Mouse (Mus musculus): ENCODE data around the gene Igf1r. TPM values are rescaled to one million over a fixed set of nuclear protein-coding genes. Genes with fewer than 3 reads are reported as not detected.

Igf1r gene
- polyA plus RNA-seq, 1 experiment from 2014 or later, result 9.6 TPM

DNA sequence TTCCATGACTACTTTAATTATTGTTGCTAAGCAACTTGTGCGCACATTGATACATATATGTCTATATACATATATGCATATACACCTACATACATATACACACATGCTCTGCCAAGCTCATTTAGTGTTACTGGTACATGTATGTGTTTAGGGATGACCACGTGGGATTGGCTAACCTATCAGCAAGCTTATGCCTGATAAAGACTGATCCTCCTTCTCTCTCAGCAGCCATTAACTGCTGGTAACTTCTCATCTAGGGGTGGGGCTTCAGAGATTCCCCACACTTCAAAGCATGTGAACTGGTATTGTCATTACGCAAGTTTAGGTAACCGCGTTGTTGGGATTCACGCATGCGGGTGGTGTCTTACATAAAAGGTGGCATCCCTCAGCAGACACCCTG is 247.0 kb downstream of the Igf1r start:
- Histone ChIP-seq H3K36me3 (peaks cover 93% of the 10 kb centered on the region), H3K9me3 (replicated peaks) (no peaks in the 10 kb centered on the region), H3K4me1 (peaks cover 17% of the 10 kb centered on the region), H3K4me2 (no peak overlapping the region), H3K4me3 (no peak overlapping the region), H3K9ac (no peak overlapping the region), H3K27ac (no peak overlapping the region), H3K27me3 (replicated peaks) (no peaks in the 10 kb centered on the region)
- 88% methylated on average over 7 of the region's 7 CpGs for WGBS (ENCODE audit: insufficient replicate concordance)
- 0 out of 2 replicates have a peak, but pooled peaks have one; percentile 21 for ATAC-seq

DNA sequence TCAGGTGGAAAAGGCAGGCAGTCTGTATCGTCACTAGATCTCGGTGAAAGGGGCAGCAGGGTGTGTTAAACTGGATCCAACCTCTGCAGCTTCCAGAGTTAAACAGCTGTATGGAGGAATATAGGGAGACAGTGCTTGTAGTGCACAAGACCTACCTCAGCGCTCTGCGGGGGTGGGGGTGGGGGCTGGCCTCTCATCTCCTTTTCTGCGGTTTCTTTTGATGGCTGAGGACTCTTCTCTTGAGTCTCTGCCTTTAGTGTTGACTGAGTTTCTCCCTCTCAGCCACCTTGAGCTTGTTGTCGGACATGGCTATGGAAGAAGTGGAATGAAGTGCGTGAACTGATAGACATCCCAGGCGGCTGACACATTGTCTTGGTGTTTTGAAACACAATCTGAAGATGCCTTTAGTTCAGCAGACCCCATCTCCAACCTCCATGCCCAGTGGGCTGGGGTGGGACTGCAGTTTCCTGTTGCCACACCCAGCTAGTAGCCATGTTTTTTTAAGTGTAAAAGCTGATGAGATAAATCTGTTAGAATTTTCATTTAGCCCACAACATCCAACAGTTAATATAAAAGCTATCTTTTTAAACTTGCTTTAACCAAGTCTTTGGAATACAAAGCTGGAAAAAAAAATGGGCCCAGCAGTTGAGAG is 253.3 kb downstream of the Igf1r start:
- Histone ChIP-seq H3K9me3 (replicated peaks) (no peaks in the 10 kb centered on the region), H3K9ac (no peak overlapping the region), H3K27ac (no peak overlapping the region), H3K27me3 (replicated peaks) (no peaks in the 10 kb centered on the region), H3K4me2 (no peak overlapping the region), H3K36me3 (peaks cover 96% of the 10 kb centered on the region), H3K4me1 (peaks cover 3% of the 10 kb centered on the region), H3K4me3 (no peak overlapping the region)
- ATAC-seq, result no peak
- 78% methylated on average over 8 of the region's 8 CpGs for WGBS (ENCODE audit: insufficient replicate concordance)

DNA sequence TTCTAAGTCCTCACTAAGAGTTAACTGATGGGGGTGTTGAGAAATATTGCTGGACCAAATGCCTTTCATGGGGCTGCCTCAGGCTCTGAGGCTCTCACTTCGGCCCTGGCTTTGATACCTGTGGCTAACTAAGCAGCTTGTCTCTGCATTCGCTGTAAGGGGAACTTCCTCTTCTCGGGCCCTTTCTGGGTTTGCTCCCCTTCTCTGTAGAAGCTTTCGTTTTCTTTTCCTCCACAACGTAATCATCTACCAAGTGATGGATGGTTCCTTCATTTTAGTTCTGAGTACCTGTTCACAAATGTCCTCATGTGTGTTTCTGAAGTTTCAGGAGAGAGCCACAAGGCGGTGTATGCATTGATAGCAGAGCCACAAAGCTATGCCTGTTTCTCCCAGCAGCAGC is 256.4 kb downstream of the Igf1r start:
- H3K4me3 ChIP-seq, result no peak overlapping the region
- no peak overlapping the region for H3K27ac ChIP-seq
- no peaks in the 10 kb centered on the region for H3K9me3 ChIP-seq (replicated peaks)
- no peak overlapping the region for H3K9ac ChIP-seq
- no peak overlapping the region for H3K4me2 ChIP-seq
- WGBS (ENCODE audit: insufficient replicate concordance), result 70% methylated on average over 6 of the region's 6 CpGs
- no peak for ATAC-seq
- H3K27me3 ChIP-seq (replicated peaks), result no peaks in the 10 kb centered on the region
- peaks cover 95% of the 10 kb centered on the region for H3K36me3 ChIP-seq
- H3K4me1 ChIP-seq, result no peaks in the 10 kb centered on the region

DNA sequence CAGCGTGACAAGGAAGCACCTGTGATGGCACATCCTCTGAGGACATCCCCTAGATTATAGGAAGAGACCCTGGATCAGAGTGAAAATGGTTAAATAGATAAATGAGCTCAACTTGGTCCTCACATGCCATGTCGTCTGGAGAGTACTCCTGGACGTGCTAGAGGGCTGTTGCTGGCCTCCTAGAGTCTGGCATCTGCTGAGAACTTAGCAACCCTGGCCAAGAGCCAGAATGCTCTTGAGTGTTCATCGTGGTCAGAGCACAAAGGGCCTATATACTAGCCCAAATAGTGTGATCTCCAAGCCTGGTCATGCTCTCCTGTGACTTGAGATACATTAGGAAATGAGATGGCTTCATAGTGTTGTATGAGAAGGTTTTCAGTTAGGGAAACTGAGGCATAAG is 257.8 kb downstream of the Igf1r start:
- ATAC-seq, result no peak
- no peaks in the 10 kb centered on the region for H3K4me1 ChIP-seq
- no peak overlapping the region for H3K4me2 ChIP-seq
- H3K27me3 ChIP-seq (replicated peaks), result no peaks in the 10 kb centered on the region
- no peaks in the 10 kb centered on the region for H3K9me3 ChIP-seq (replicated peaks)
- H3K9ac ChIP-seq, result no peak overlapping the region
- 71% methylated on average over 4 of the region's 4 CpGs for WGBS (ENCODE audit: insufficient replicate concordance)
- H3K27ac ChIP-seq, result no peak overlapping the region
- H3K36me3 ChIP-seq, result peaks cover 96% of the 10 kb centered on the region
- no peak overlapping the region for H3K4me3 ChIP-seq

DNA sequence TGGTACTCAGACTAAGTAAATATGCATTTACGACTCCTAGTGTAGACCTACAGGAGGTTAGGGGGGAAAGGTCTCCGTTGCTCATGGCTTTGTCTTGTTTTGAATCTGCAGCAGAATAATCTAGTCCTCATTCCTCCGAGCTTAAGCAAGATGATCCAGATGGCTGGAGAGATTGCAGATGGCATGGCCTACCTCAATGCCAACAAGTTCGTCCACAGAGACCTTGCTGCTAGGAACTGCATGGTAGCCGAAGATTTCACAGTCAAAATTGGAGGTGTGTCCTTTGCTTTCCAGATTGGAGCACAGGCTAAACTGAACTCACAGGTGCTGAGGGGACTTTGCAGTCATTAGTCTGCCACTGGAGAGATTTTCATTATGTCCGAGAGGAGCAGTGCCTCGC is 259.3 kb downstream of the Igf1r start:
- Histone ChIP-seq H3K4me2 (no peak overlapping the region), H3K4me3 (no peak overlapping the region), H3K9me3 (replicated peaks) (no peaks in the 10 kb centered on the region), H3K36me3 (peaks cover 96% of the 10 kb centered on the region), H3K27me3 (replicated peaks) (no peaks in the 10 kb centered on the region), H3K4me1 (no peaks in the 10 kb centered on the region), H3K27ac (no peak overlapping the region), H3K9ac (no peak overlapping the region)
- ATAC-seq, result no peak
- WGBS (ENCODE audit: insufficient replicate concordance), result 82% methylated on average over 7 of the region's 7 CpGs

DNA sequence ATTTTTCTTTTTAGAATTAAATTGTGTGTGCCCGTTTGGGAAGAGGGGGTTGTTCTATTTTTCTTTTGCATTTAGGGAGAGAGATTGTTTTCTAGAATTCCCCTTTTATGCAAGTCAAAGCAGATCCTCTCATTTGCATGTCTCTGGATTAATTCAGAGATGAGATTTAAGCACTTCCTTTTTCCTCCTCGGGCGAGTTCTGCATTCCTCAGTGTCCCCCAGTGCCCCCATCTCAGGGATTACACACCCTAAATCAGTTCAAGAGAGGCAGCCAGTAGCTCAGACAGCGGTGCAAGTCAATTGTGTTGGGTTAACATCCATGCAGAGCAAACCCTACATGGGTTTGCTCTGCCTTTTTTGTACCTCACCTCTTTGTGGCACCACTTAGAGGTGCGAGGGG is 261.2 kb downstream of the Igf1r start:
- ATAC-seq, result no peak

DNA sequence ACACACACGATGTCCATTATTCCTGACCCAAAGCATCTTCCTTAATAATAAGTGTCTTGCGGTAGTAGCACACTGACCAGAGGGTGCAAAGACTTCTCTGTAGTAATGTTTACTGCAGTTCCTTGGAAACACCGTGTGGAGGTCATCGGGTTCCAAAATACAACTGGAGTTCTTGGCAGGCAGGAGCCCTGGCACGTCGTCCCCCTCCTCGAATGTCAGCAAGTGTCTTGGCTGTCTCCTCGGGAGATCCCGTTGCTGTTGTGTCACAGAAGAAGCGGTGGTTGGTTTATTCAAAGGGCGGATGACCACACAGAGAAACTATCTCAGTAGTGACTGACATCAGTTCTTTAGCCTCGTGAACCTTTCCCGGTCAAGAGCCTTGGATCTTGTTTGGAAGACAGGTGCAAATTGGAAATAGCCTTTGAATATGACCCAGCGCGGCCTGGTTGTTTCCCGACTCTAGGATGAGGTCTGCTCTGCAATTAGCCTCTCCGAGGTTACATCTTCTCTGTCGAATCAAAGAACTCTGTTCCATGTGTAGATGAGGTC is 263.0 kb downstream of the Igf1r start:
- H3K36me3 ChIP-seq, result peaks cover 94% of the 10 kb centered on the region
- H3K4me3 ChIP-seq, result no peak overlapping the region
- H3K4me1 ChIP-seq, result no peaks in the 10 kb centered on the region
- WGBS (ENCODE audit: insufficient replicate concordance), result 89% methylated on average over 18 of the region's 18 CpGs
- H3K4me2 ChIP-seq, result no peak overlapping the region
- no peak overlapping the region for H3K9ac ChIP-seq
- H3K9me3 ChIP-seq (replicated peaks), result no peaks in the 10 kb centered on the region
- no peaks in the 10 kb centered on the region for H3K27me3 ChIP-seq (replicated peaks)
- H3K27ac ChIP-seq, result no peak overlapping the region
- ATAC-seq, result no peak

More for the DNA sequence above, 261.2 kb downstream of the Igf1r start:
- H3K9me3 ChIP-seq (replicated peaks), result no peaks in the 10 kb centered on the region
- H3K27me3 ChIP-seq (replicated peaks), result no peaks in the 10 kb centered on the region
- no peak overlapping the region for H3K27ac ChIP-seq
- H3K4me1 ChIP-seq, result no peaks in the 10 kb centered on the region
- 66% methylated on average over 5 of the region's 5 CpGs for WGBS (ENCODE audit: insufficient replicate concordance)
- H3K36me3 ChIP-seq, result peaks cover 96% of the 10 kb centered on the region
- no peak overlapping the region for H3K4me3 ChIP-seq
- H3K9ac ChIP-seq, result no peak overlapping the region
- H3K4me2 ChIP-seq, result no peak overlapping the region

DNA sequence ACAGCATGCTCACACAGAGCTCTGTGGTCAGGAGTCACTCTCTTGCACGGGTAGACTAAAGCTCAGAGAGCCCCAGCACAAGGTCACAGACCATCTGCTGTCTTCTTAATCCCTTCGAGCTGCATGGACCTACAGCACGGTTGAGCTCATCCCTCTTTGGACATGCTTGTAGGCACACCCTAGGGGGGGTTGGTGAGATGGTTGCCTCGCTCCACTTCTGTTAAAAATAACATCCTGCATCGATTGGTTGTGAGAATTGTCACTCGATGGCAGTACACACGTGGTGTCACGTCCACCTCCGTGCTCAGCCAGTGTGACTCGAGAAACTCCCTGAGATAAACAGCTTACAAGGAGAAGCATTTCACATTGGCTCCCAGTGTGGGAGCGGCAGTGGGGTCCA is 266.3 kb downstream of the Igf1r start:
- Histone ChIP-seq H3K9ac (no peak overlapping the region), H3K27me3 (replicated peaks) (no peaks in the 10 kb centered on the region), H3K4me3 (no peak overlapping the region), H3K4me1 (no peaks in the 10 kb centered on the region), H3K4me2 (no peak overlapping the region), H3K27ac (no peak overlapping the region), H3K36me3 (peaks cover 93% of the 10 kb centered on the region), H3K9me3 (replicated peaks) (no peaks in the 10 kb centered on the region)
- 83% methylated on average over 11 of the region's 11 CpGs for WGBS (ENCODE audit: insufficient replicate concordance)
- ATAC-seq, result no peak

DNA sequence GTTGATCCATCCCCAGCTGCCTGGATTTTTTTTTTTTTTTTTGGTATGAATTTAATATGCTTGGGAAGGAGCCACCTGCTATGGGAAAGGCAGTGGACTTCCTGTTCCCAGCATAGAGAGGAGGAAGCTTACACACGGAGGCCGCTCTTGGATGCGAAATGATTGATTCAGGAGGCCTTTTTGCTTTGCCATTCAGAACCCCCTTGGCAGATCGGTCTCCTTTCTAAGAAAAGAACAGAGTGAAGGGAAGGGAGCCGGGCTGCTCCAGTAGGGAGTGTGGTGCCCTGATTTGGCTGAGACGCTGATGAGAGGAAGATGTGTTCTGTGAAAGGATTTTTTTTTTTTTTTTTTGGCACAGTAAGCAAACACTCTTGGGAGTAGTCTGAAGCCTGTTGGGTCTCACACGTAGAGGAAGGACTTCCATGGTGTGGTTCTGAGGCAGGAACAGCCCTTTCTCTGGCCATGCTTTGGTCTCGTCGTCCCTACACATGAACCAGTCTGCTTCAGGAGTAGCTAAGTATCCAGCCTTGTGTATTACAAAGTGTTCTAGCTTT is 269.1 kb downstream of the Igf1r start:
- ATAC-seq, result no peak
- Histone ChIP-seq H3K27ac (no peak overlapping the region), H3K4me3 (no peak overlapping the region), H3K36me3 (peaks cover 92% of the 10 kb centered on the region), H3K9me3 (replicated peaks) (no peaks in the 10 kb centered on the region), H3K4me1 (no peaks in the 10 kb centered on the region), H3K27me3 (replicated peaks) (no peaks in the 10 kb centered on the region), H3K4me2 (no peak overlapping the region), H3K9ac (no peak overlapping the region)
- WGBS (ENCODE audit: insufficient replicate concordance), result 84% methylated on average over 9 of the region's 9 CpGs

DNA sequence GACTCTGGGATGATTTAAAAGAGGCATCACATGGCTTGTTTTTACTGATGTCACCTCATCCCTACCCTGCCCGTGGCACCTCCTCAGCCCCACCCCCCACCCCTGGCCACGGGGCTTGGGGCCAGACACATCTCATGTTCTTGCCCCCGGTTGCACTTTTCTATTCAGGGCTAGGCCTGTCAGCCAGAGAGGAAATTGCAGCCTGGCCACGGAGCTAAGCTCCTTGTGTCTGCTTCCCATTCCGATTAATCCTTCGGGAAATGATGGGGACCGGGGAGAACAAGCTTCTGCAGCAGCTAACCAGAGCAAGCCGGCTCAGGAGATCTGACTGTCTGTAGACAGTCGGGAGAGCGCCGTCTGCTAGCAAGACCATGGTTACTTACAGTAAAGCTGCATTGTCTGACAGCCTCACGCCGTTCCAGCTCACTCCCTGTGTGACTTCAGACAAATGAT is 270.8 kb downstream of the Igf1r start:
- Histone ChIP-seq H3K36me3 (peaks cover 90% of the 10 kb centered on the region), H3K4me1 (no peaks in the 10 kb centered on the region), H3K9me3 (replicated peaks) (no peaks in the 10 kb centered on the region), H3K4me2 (no peak overlapping the region), H3K9ac (no peak overlapping the region), H3K27me3 (replicated peaks) (no peaks in the 10 kb centered on the region), H3K4me3 (no peak overlapping the region), H3K27ac (no peak overlapping the region)
- WGBS (ENCODE audit: insufficient replicate concordance), result 75% methylated on average over 13 of the region's 13 CpGs
- no peak for ATAC-seq

DNA sequence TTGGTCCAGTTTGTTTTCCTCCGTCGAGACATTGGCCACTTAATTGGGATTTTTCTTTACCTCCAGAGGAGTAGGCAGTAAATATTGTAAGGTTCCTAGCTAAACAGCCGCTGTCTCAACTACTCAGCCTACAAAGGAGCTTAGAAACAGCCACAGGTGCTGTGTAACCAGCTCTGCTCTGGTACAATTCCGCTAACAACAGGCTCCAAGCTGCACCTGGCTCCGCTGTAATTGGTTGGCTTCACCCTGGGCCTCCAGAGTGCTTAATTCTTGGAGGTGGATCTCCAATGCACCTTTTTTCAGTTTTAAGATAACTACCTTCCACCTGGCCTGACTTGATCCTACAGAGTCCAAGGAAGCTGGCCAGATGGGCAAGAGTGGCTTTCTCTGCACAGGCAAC is 271.4 kb downstream of the Igf1r start:
- Histone ChIP-seq H3K4me2 (no peak overlapping the region), H3K4me3 (no peak overlapping the region), H3K9me3 (replicated peaks) (no peaks in the 10 kb centered on the region), H3K9ac (no peak overlapping the region), H3K36me3 (peaks cover 87% of the 10 kb centered on the region), H3K27ac (no peak overlapping the region), H3K27me3 (replicated peaks) (no peaks in the 10 kb centered on the region), H3K4me1 (no peaks in the 10 kb centered on the region)
- ATAC-seq, result no peak
- 82% methylated on average over 5 of the region's 5 CpGs for WGBS (ENCODE audit: insufficient replicate concordance)

DNA sequence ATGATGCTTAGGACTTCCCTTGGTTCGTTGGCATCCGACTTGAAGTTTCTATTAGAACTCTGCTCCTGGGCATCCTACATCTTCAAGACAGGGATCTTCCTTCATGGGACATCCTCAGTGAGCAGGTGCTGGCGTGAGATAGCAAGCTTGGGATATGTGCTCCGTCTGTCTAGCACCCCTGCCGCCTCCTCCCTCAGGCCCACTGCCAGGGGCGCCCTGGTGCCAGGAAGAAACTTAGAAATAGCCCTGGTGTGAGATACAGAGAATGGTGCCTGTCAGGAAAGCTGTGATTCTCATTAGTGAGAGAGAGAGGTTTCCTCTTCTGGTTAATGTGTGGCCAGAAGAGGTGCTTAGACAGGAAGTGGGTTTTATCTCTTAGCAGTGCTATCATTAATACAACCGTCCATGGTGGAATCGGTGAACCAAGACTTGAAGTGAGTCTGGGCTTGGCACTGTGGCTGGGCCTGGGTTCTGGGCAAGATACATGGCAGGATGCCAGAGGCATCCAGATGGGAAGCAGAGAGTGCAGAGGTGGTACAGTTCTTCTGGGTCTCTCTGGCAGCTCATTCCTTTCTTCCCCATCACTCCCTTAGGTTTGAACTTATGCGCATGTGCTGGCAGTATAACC is 272.9 kb downstream of the Igf1r start:
- H3K4me3 ChIP-seq, result no peak overlapping the region
- no peaks in the 10 kb centered on the region for H3K4me1 ChIP-seq
- no peaks in the 10 kb centered on the region for H3K9me3 ChIP-seq (replicated peaks)
- no peak for ATAC-seq
- 63% methylated on average over 9 of the region's 9 CpGs for WGBS (ENCODE audit: insufficient replicate concordance)
- no peak overlapping the region for H3K27ac ChIP-seq
- peaks cover 85% of the 10 kb centered on the region for H3K36me3 ChIP-seq
- no peak overlapping the region for H3K4me2 ChIP-seq
- no peaks in the 10 kb centered on the region for H3K27me3 ChIP-seq (replicated peaks)
- H3K9ac ChIP-seq, result no peak overlapping the region

All from liver, embryonic 12.5 days (tissue).